Mouse (Mus musculus) midbrain, embryonic 16.5 days (tissue): Measurements from ENCODE around the gene Cnn1. TPM values are rescaled to one million over a fixed set of nuclear protein-coding genes. Genes with fewer than 3 reads are reported as not detected.

ENCODE experiments used
- ATAC-seq: fragments of 200-750 bp; cut with Nextera tagmentation; 2 replicates; pipeline ENCODE4 v1.8.0; 2017; ENCODE audit warnings: moderate TSS enrichment
- H3K27ac ChIP-seq: fragments of 300-500 bp; sonication (generic); 2 replicates; pipeline ENCODE4 v1.5.1; 2014; ENCODE audit warnings: mild to moderate bottlenecking, low read length, mixed read lengths
- H3K27me3 ChIP-seq: fragments of 300-500 bp; sonication (generic); 2 replicates; pipeline ENCODE4 v1.6.1; 2014; ENCODE audit warnings: low read depth, low read length, mixed read lengths; ENCODE audit not compliant: control insufficient read depth, insufficient read depth
- H3K36me3 ChIP-seq: fragments of 300-500 bp; sonication (generic); 2 replicates; pipeline ENCODE4 v1.6.1; 2014; ENCODE audit warnings: mild to moderate bottlenecking, low read length, moderate library complexity, mixed read lengths; ENCODE audit not compliant: control insufficient read depth, insufficient read depth
- H3K4me1 ChIP-seq: fragments of 300-500 bp; sonication (generic); 2 replicates; pipeline ENCODE4 v1.6.1; 2014; ENCODE audit warnings: mild to moderate bottlenecking, low read length, mixed read lengths; ENCODE audit not compliant: control insufficient read depth, insufficient read depth
- H3K4me2 ChIP-seq: fragments of 300-500 bp; sonication (generic); 2 replicates; pipeline ENCODE4 v1.6.1; 2014; ENCODE audit warnings: mild to moderate bottlenecking, low read length, mixed read lengths
- H3K4me3 ChIP-seq: fragments of 300-500 bp; sonication (generic); 2 replicates; pipeline ENCODE4 v1.5.1; 2014; ENCODE audit warnings: low read depth, mild to moderate bottlenecking, low read length, moderate library complexity, mixed read lengths
- H3K9ac ChIP-seq: fragments of 300-500 bp; sonication (generic); 2 replicates; pipeline ENCODE4 v1.6.1; 2014; ENCODE audit warnings: low read depth, low read length, mixed read lengths
- H3K9me3 ChIP-seq: fragments of 300-500 bp; sonication (generic); replicated peaks from 2 replicates; pipeline ENCODE4 v1.6.1; 2014; ENCODE audit warnings: mild to moderate bottlenecking, low read length, mixed read lengths; ENCODE audit not compliant: control insufficient read depth, poor library complexity, severe bottlenecking
- WGBS: fragments of 180-500 bp; shearing (Covaris S2); extraction: QIAGEN DNeasy Blood & Tissue Kit; methylation state at CpG from one replicate; pipeline ENCODE4 v1.1.7; 2014; 5-methylcytosine and 5-hydroxymethylcytosine counted together
- polyA plus RNA-seq: library from polyadenylated mRNA; unstranded; fragments of >200 nt; fragmentation: Nextera tagmentation; extraction: Ambion mirVana; gene quantifications from 2 replicates; pipeline ENCODE4 v1.2.1, GENCODE M21; 2015

Gene Cnn1
- polyA plus RNA-seq, 1 experiment from 2014 or later = 0.88 TPM

- Histone ChIP-seq H3K4me3 (no peak overlapping the region), H3K4me1 (0 out of 2 replicates have a peak, but pooled peaks cover 2% of the 10 kb centered on the region), H3K27me3 (no peaks in the 10 kb centered on the region), H3K9me3 (no peaks in the 10 kb centered on the region), H3K36me3 (peaks cover 14% of the 10 kb centered on the region), H3K4me2 (no peak overlapping the region), H3K27ac (no peak overlapping the region), H3K9ac (no peak overlapping the region)
- no peak for ATAC-seq
- WGBS = 43% methylated on average over 29 of the region's 29 CpGs
Measured at GRCm38 (mm10) chr9:22055713-22056112, 43.3 kb upstream of the Cnn1 start.

GRCm38 (mm10) chr9:22056303-22056910 is 42.6 kb upstream of the Cnn1 start:
- Histone ChIP-seq H3K36me3 (peaks cover 14% of the 10 kb centered on the region), H3K4me3 (no peak overlapping the region), H3K27ac (no peak overlapping the region), H3K27me3 (no peaks in the 10 kb centered on the region), H3K4me2 (no peak overlapping the region), H3K4me1 (0 out of 2 replicates have a peak, but pooled peaks cover 2% of the 10 kb centered on the region), H3K9ac (no peak overlapping the region), H3K9me3 (no peaks in the 10 kb centered on the region)
- no peak for ATAC-seq
- whole genome bisulfite sequencing = 75% methylated on average over 9 of the region's 9 CpGs

- Histone ChIP-seq H3K27me3 (no peaks in the 10 kb centered on the region), H3K9me3 (no peaks in the 10 kb centered on the region), H3K4me3 (no peak overlapping the region), H3K9ac (no peak overlapping the region), H3K27ac (no peak overlapping the region), H3K4me2 (no peak overlapping the region), H3K36me3 (peaks cover 14% of the 10 kb centered on the region), H3K4me1 (0 out of 2 replicates have a peak, but pooled peaks cover 2% of the 10 kb centered on the region)
- 92% methylated on average over 9 of the region's 9 CpGs for WGBS
- no peak for ATAC-seq
Measured at GRCm38 (mm10) chr9:22057031-22057517, 41.9 kb upstream of the Cnn1 start.

- 86% methylated on average over 9 of the region's 9 CpGs for WGBS
- H3K27me3 ChIP-seq = no peaks in the 10 kb centered on the region
- no peaks in the 10 kb centered on the region for H3K9me3 ChIP-seq
- H3K9ac ChIP-seq = no peak overlapping the region; the same call in 1 of the 2 replicates
- H3K4me1 ChIP-seq = 0 out of 2 replicates have a peak, but pooled peaks cover 2% of the 10 kb centered on the region
- no peak overlapping the region for H3K4me2 ChIP-seq
- H3K4me3 ChIP-seq = no peak overlapping the region
- peaks cover 14% of the 10 kb centered on the region for H3K36me3 ChIP-seq
- ATAC-seq = no peak
- H3K27ac ChIP-seq = no peak overlapping the region
Measured at GRCm38 (mm10) chr9:22058011-22058424, 41.0 kb upstream of the Cnn1 start.

- Histone ChIP-seq H3K27ac (no peak overlapping the region), H3K9ac (no peak overlapping the region), H3K9me3 (no peaks in the 10 kb centered on the region), H3K4me1 (no peaks in the 10 kb centered on the region), H3K27me3 (no peaks in the 10 kb centered on the region), H3K4me3 (no peak overlapping the region), H3K36me3 (peaks cover 40% of the 10 kb centered on the region), H3K4me2 (no peak overlapping the region)
- 91% methylated on average over 2 of the region's 2 CpGs for WGBS
- ATAC-seq = no peak
Measured at GRCm38 (mm10) chr9:22061339-22061738, 37.7 kb upstream of the Cnn1 start.

GRCm38 (mm10) chr9:22064341-22064740 is 34.7 kb upstream of the Cnn1 start:
- Histone ChIP-seq H3K27ac (no peak overlapping the region), H3K27me3 (no peaks in the 10 kb centered on the region), H3K4me2 (no peak overlapping the region), H3K4me3 (no peak overlapping the region), H3K9me3 (no peaks in the 10 kb centered on the region), H3K36me3 (peaks cover 34% of the 10 kb centered on the region), H3K9ac (no peak overlapping the region), H3K4me1 (no peaks in the 10 kb centered on the region; the same call in 1 of the 2 replicates)
- no peak for ATAC-seq
- 94% methylated on average over 3 of the region's 3 CpGs for WGBS

GRCm38 (mm10) chr9:22065642-22066041 is 33.4 kb upstream of the Cnn1 start:
- WGBS = 96% methylated on average over 11 of the region's 11 CpGs
- Histone ChIP-seq H3K4me1 (peaks cover 12% of the 10 kb centered on the region), H3K4me3 (no peak overlapping the region), H3K9ac (no peak overlapping the region), H3K36me3 (peaks cover 31% of the 10 kb centered on the region), H3K27me3 (no peaks in the 10 kb centered on the region), H3K27ac (no peak overlapping the region), H3K9me3 (no peaks in the 10 kb centered on the region), H3K4me2 (no peak overlapping the region)
- no peak for ATAC-seq

- no peak overlapping the region for H3K9ac ChIP-seq
- peaks cover 12% of the 10 kb centered on the region for H3K4me1 ChIP-seq
- ATAC-seq = no peak
- H3K36me3 ChIP-seq = peaks cover 31% of the 10 kb centered on the region
- H3K4me2 ChIP-seq = no peak overlapping the region
- no peaks in the 10 kb centered on the region for H3K9me3 ChIP-seq
- H3K4me3 ChIP-seq = no peak overlapping the region
- WGBS = 72% methylated on average over 3 of the region's 3 CpGs
- H3K27me3 ChIP-seq = no peaks in the 10 kb centered on the region
- no peak overlapping the region for H3K27ac ChIP-seq
Measured at GRCm38 (mm10) chr9:22066433-22066832, 32.6 kb upstream of the Cnn1 start.

GRCm38 (mm10) chr9:22067195-22067594 is 31.8 kb upstream of the Cnn1 start:
- Histone ChIP-seq H3K27me3 (no peaks in the 10 kb centered on the region), H3K36me3 (peaks cover 31% of the 10 kb centered on the region), H3K27ac (no peak overlapping the region), H3K4me3 (no peak overlapping the region), H3K9me3 (no peaks in the 10 kb centered on the region), H3K4me2 (no peak overlapping the region), H3K4me1 (peaks cover 12% of the 10 kb centered on the region), H3K9ac (no peak overlapping the region)
- 88% methylated on average over 5 of the region's 5 CpGs for WGBS
- ATAC-seq = no peak
